Mouse (Mus musculus) intestine, embryonic 14.5 days (tissue): ENCODE results near the gene 1700003F12Rik. TPM values are rescaled to one million over a fixed set of nuclear protein-coding genes. Genes with fewer than 3 reads are reported as not detected.

Experiments used
- ATAC-seq: fragments of 200-750 bp; cut with Nextera tagmentation; replicated peaks from 2 replicates; pipeline ENCODE4 v1.8.0; 2017; ENCODE audit warnings: low read depth, moderate number of reproducible peaks, moderate TSS enrichment, moderate library complexity; ENCODE audit not compliant: low FRiP score, low TSS enrichment
- DNase-seq: peaks from one replicate; pipeline ENCODE4 v3.0.0-alpha.2; 2018; ENCODE audit warnings: low spot score
- H3K27ac ChIP-seq: fragments of 300-500 bp; sonication (generic); 2 replicates; pipeline ENCODE4 v1.5.1; 2014; ENCODE audit warnings: low read depth, mild to moderate bottlenecking, control low read depth
- H3K27me3 ChIP-seq: fragments of 300-500 bp; sonication (generic); replicated peaks from 2 replicates; pipeline ENCODE4 v1.6.1; 2014; ENCODE audit warnings: low read length, control low read depth; ENCODE audit not compliant: control insufficient read depth, insufficient read depth
- H3K36me3 ChIP-seq: fragments of 300-500 bp; sonication (generic); 2 replicates; pipeline ENCODE4 v1.6.1; 2014; ENCODE audit warnings: low read length, control low read depth; ENCODE audit not compliant: control insufficient read depth, insufficient read depth
- H3K4me1 ChIP-seq: fragments of 300-500 bp; sonication (generic); replicated peaks from 2 replicates; pipeline ENCODE4 v1.6.1; 2014; ENCODE audit warnings: low read length, control low read depth, mixed read lengths; ENCODE audit not compliant: control insufficient read depth, insufficient read depth
- H3K4me2 ChIP-seq: fragments of 300-500 bp; sonication (generic); 2 replicates; pipeline ENCODE4 v1.6.1; 2014; ENCODE audit warnings: low read length
- H3K4me3 ChIP-seq: fragments of 300-500 bp; sonication (generic); 2 replicates; pipeline ENCODE4 v1.5.1; 2014; ENCODE audit warnings: low read depth, low read length, control low read depth, mixed read lengths
- H3K9ac ChIP-seq: fragments of 300-500 bp; sonication (generic); 2 replicates; pipeline ENCODE4 v1.6.1; 2014; ENCODE audit warnings: mild to moderate bottlenecking, low read length
- H3K9me3 ChIP-seq: fragments of 300-500 bp; sonication (generic); 2 replicates; pipeline ENCODE4 v1.6.1; 2016; ENCODE audit warnings: low read length, control low read depth; ENCODE audit not compliant: control insufficient read depth
- WGBS: fragments of 180-500 bp; shearing (Covaris S2); extraction: QIAGEN DNeasy Blood & Tissue Kit; methylation state at CpG from one replicate; pipeline ENCODE4 v1.1.7; 2014; 5-methylcytosine and 5-hydroxymethylcytosine counted together
- polyA plus RNA-seq: library from polyadenylated mRNA; unstranded; fragments of >200 nt; fragmentation: Nextera tagmentation; extraction: Ambion mirVana; gene quantifications from 2 replicates; pipeline ENCODE4 v1.2.1, GENCODE M21; 2014

The 1700003F12Rik gene
- polyA plus RNA-seq, 1 experiment from 2014 or later, result 0.55 TPM

DNA sequence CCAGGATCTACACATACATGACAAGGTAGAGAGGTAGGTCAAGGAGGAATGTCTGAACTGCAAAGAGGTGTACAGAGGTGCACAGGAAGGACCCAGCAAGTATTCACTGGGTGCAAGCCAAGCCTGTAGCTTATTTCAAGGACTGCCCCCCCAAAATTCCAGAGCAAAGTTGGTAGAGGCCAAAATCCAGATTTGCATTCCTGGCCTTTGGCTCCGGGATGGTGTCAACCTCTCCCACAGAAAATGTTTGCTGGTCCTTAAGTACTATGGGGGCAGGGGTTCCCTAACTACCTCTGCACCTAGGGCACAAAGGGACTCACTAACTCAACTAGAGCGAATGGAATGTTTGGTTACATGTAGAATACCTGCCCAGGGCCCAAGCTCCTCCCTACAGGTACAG is 20.9 kb downstream of the 1700003F12Rik start:
- Histone ChIP-seq H3K9ac (peak overlapping the region; percentile 75), H3K36me3 (peaks cover 17% of the 10 kb centered on the region; the same call in 1 of the 2 replicates), H3K4me2 (peak overlapping the region; percentile 77), H3K27me3 (no peaks in the 10 kb centered on the region), H3K9me3 (no peaks in the 10 kb centered on the region), H3K4me3 (peak overlapping the region; percentile 74), H3K27ac (peak overlapping the region; percentile 93; the same call in 1 of the 2 replicates), H3K4me1 (peaks cover 26% of the 10 kb centered on the region)
- no peak for DNase-seq
- no peak for ATAC-seq
- 57% methylated on average over 2 of the region's 2 CpGs for WGBS

DNA sequence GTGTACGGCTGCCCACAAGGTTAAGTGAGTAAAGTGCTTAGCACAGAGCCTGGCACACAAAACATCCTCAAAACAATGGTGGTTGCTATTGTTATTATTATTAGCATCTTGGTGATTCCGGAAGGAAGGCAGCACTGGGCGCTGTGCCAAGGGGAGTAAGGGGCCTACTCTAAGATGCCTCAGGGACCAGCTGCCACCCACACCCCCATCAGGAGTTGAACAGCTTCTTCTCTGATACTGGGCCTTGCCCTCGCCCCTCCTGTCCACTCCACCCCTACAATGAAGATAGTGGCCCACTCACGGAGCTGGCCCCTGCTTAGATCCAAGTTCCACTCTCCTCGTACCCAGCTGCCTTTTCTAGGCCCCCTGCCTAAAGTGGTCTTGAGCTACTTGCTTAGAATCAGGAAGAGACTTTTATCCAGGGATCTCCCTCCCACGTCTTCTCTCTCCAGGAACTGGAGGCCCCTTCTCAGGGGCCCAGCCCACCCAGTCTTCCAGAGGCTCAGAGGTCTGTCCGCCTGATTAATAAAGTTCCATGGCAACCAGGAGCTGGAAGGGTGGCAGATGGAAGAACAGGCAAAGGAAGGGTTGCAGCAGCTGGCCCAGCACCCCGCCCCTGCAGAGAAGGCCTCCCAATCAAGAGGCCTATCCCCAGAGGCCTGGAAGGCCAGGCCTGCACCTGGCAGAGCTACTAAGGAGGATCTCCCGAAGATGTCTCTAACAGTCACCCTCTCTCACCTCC is 21.6 kb downstream of the 1700003F12Rik start:
- WGBS, result 18% methylated on average over 10 of the region's 10 CpGs
- Histone ChIP-seq H3K4me1 (peaks cover 26% of the 10 kb centered on the region), H3K4me2 (peak overlapping the region; percentile 77), H3K36me3 (peaks cover 12% of the 10 kb centered on the region; the same call in 1 of the 2 replicates), H3K4me3 (peak overlapping the region; percentile 74), H3K9me3 (no peaks in the 10 kb centered on the region), H3K27ac (peak overlapping the region; percentile 93), H3K27me3 (no peaks in the 10 kb centered on the region), H3K9ac (peak overlapping the region; percentile 75)
- DNase-seq (peak; percentile 87), ATAC-seq (peak; percentile 1; the same call in 1 of the 2 replicates)

DNA sequence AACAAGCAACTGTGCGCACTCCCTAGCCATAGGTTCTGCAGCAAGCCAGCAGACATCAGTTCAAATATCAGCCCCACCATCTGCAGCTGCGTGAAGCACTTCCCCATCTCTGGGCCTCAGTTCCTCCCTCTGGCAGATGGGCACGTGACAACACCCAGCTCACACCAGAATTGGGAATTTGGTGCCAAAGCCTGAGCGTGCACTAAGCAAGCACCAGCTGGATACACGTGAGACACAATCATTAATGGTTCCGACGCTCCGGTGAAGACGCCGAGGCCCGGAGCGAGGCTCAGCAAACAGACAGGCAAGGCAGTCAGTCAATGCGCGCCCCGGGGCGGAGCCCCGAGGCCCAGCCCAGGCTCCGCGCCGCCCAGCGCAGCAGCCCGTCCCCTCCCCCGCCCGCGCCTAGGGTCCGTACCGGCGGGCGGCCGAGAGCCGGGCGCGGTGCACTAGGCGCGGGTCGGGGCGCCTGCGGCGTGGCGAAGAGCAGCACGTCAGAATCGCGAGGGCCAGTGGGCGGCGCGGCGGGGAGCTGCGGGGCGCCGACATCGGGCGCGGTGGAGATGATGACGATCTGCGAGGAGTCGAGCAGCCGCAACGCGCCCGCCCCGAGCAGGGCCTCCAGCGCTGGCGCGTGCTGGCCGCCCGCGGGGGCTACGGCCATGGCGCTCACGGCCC is 22.3 kb downstream of the 1700003F12Rik start:
- no peaks in the 10 kb centered on the region for H3K9me3 ChIP-seq
- H3K27ac ChIP-seq, result peak overlapping the region; percentile 93
- H3K4me1 ChIP-seq, result peaks cover 26% of the 10 kb centered on the region
- under 1% methylated on average over 62 of the region's 70 CpGs for WGBS
- H3K4me2 ChIP-seq, result peak overlapping the region; percentile 77
- DNase-seq, result peak; percentile 89
- ATAC-seq, result peak; percentile 82
- H3K4me3 ChIP-seq, result peak overlapping the region; percentile 74
- no peaks in the 10 kb centered on the region for H3K27me3 ChIP-seq
- peaks cover 5% of the 10 kb centered on the region; the same call in 1 of the 2 replicates for H3K36me3 ChIP-seq
- peak overlapping the region; percentile 75 for H3K9ac ChIP-seq

- H3K9me3 ChIP-seq, result no peaks in the 10 kb centered on the region
- ATAC-seq, result peak; percentile 97
- no peaks in the 10 kb centered on the region for H3K27me3 ChIP-seq
- H3K27ac ChIP-seq, result peak within 1 kb of the TSS; percentile 93
- H3K4me1 ChIP-seq, result peaks cover 26% of the 10 kb centered on the region
- under 1% methylated on average over 44 of the region's 44 CpGs for WGBS
- H3K9ac ChIP-seq, result peak within 1 kb of the TSS; percentile 75
- 0 out of 2 replicates have a peak, but pooled peaks cover under 1% of the 10 kb centered on the region for H3K36me3 ChIP-seq
- H3K4me3 ChIP-seq, result peak within 1 kb of the TSS; percentile 74
- H3K4me2 ChIP-seq, result peak within 1 kb of the TSS; percentile 77
- peak; percentile 96 for DNase-seq
These were observed 23.0 kb downstream of the 1700003F12Rik start, which contains the start of gene E2f1 for GRCm38 (mm10) chr2:154569836-154570286. E2f1 (minus strand) TSS chr2:154569892.

DNA sequence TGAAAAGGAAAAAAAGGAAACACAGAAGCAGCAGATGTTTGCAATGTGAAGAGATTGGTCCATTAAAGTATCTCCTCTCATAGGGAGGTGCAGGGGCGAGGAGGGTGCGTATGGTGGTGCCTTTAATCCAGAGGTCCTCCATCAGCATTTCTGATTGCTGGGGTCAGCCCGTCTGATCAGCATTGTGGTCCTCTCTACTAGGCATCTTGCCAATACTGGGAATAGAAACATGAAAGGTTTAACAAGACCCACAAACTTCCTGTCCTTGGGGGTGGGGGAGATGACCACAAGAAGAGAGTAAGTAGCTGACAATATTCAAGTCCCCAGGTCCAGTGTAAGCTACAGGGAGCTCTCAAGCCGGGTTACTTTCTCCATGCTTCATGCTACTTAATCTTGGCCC is 23.8 kb downstream of the 1700003F12Rik start:
- H3K9me3 ChIP-seq, result no peaks in the 10 kb centered on the region
- H3K9ac ChIP-seq, result no peak overlapping the region
- DNase-seq, result no peak
- peak overlapping the region; percentile 77; the same call in 1 of the 2 replicates for H3K4me2 ChIP-seq
- H3K36me3 ChIP-seq, result no peaks in the 10 kb centered on the region
- peaks cover 26% of the 10 kb centered on the region for H3K4me1 ChIP-seq
- no peaks in the 10 kb centered on the region for H3K27me3 ChIP-seq
- WGBS, result 61% methylated on average over 4 of the region's 4 CpGs
- ATAC-seq, result no peak
- H3K27ac ChIP-seq, result no peak overlapping the region; the same call in 1 of the 2 replicates
- H3K4me3 ChIP-seq, result no peak overlapping the region

- Histone ChIP-seq H3K9ac (no peak overlapping the region), H3K27ac (no peak overlapping the region), H3K27me3 (no peaks in the 10 kb centered on the region), H3K4me1 (peaks cover 26% of the 10 kb centered on the region), H3K4me2 (no peak overlapping the region), H3K4me3 (no peak overlapping the region), H3K9me3 (no peaks in the 10 kb centered on the region), H3K36me3 (no peaks in the 10 kb centered on the region)
- ATAC-seq (no peak), DNase-seq (no peak)
- WGBS, result 84% methylated on average over 4 of the region's 4 CpGs
These were observed 24.4 kb downstream of the 1700003F12Rik start for GRCm38 (mm10) chr2:154571266-154571665.

GRCm38 (mm10) chr2:154571976-154572375 is 25.1 kb downstream of the 1700003F12Rik start:
- WGBS, result 58% methylated on average over 8 of the region's 8 CpGs
- H3K4me3 ChIP-seq, result no peak overlapping the region
- no peaks in the 10 kb centered on the region for H3K9me3 ChIP-seq
- ATAC-seq (no peak), DNase-seq (no peak)
- H3K4me1 ChIP-seq, result peaks cover 26% of the 10 kb centered on the region
- H3K4me2 ChIP-seq, result no peak overlapping the region
- no peak overlapping the region for H3K27ac ChIP-seq
- H3K36me3 ChIP-seq, result no peaks in the 10 kb centered on the region
- no peak overlapping the region for H3K9ac ChIP-seq
- no peaks in the 10 kb centered on the region for H3K27me3 ChIP-seq

DNA sequence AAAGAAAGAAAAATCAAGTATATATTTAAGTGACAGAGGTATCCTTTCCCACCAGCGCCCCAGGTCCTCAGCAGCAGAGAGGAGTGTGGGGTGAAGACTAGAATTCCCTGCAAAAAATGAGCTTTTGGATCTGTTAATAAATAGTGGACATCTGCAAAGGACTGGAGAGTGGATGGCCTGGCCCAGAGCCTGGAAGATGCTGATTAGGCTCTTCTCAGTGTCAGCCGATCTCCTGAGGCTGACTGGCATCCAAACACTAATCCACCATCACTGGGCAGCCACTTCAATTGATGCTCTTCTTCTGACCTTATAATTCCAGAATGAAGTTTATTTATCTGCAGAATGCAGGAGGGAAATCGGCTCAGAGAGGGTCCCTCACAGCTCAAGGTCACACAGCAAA is 26.1 kb downstream of the 1700003F12Rik start:
- ATAC-seq (no peak), DNase-seq (no peak)
- 76% methylated on average over 3 of the region's 3 CpGs for WGBS
- H3K9me3 ChIP-seq, result no peaks in the 10 kb centered on the region
- no peaks in the 10 kb centered on the region for H3K27me3 ChIP-seq
- H3K4me3 ChIP-seq, result no peak overlapping the region
- no peak overlapping the region for H3K9ac ChIP-seq
- H3K4me1 ChIP-seq, result peaks cover 19% of the 10 kb centered on the region
- H3K36me3 ChIP-seq, result no peaks in the 10 kb centered on the region
- no peak overlapping the region for H3K4me2 ChIP-seq
- H3K27ac ChIP-seq, result no peak overlapping the region
